Mouse (Mus musculus) liver, embryonic 16.5 days (tissue): ENCODE measurements around the gene Myo3b. TPM values are rescaled to one million over a fixed set of nuclear protein-coding genes. Genes with fewer than 3 reads are reported as not detected.

Experiments
- ATAC-seq: fragments of 200-750 bp; cut with Nextera tagmentation; 2 replicates; pipeline ENCODE4 v1.8.0; 2017; ENCODE audit warnings: low read depth, mild to moderate bottlenecking, moderate number of reproducible peaks, moderate library complexity
- H3K27ac ChIP-seq: fragments of 300-500 bp; sonication (generic); 2 replicates; pipeline ENCODE4 v1.5.1; 2014; ENCODE audit warnings: mild to moderate bottlenecking, low read length
- H3K27me3 ChIP-seq: fragments of 300-500 bp; sonication (generic); 2 replicates; pipeline ENCODE4 v1.6.1; 2014; ENCODE audit warnings: low read depth, low read length, mixed read lengths; ENCODE audit not compliant: control insufficient read depth, insufficient read depth
- H3K36me3 ChIP-seq: fragments of 300-500 bp; sonication (generic); 2 replicates; pipeline ENCODE4 v1.6.1; 2014; ENCODE audit warnings: mild to moderate bottlenecking; ENCODE audit not compliant: control insufficient read depth, insufficient read depth
- H3K4me1 ChIP-seq: fragments of 300-500 bp; sonication (generic); 2 replicates; pipeline ENCODE4 v1.6.1; 2014; ENCODE audit warnings: low read depth, low read length, mixed read lengths; ENCODE audit not compliant: control insufficient read depth
- H3K4me2 ChIP-seq: fragments of 300-500 bp; sonication (generic); 2 replicates; pipeline ENCODE4 v1.6.1; 2014; ENCODE audit warnings: low read depth, low read length, mixed read lengths
- H3K4me3 ChIP-seq: fragments of 300-500 bp; sonication (generic); 2 replicates; pipeline ENCODE4 v1.5.1; 2014; ENCODE audit warnings: low read depth, mild to moderate bottlenecking, low read length
- H3K9ac ChIP-seq: fragments of 300-500 bp; sonication (generic); 2 replicates; pipeline ENCODE4 v1.6.1; 2014; ENCODE audit warnings: low read depth, low read length
- H3K9me3 ChIP-seq: fragments of 300-500 bp; sonication (generic); replicated peaks from 2 replicates; pipeline ENCODE4 v1.6.1; 2016; ENCODE audit warnings: low read length; ENCODE audit not compliant: control insufficient read depth
- WGBS: fragments of 180-500 bp; shearing (Covaris S2); extraction: QIAGEN DNeasy Blood & Tissue Kit; methylation state at CpG from one replicate; pipeline ENCODE4 v1.1.7; 2014; ENCODE audit not compliant: insufficient replicate concordance; 5-methylcytosine and 5-hydroxymethylcytosine counted together
- polyA plus RNA-seq: library from polyadenylated mRNA; unstranded; fragments of >200 nt; fragmentation: Nextera tagmentation; extraction: Ambion mirVana; gene quantifications from 2 replicates; pipeline ENCODE4 v1.2.1, GENCODE M21; 2015

Myo3b gene
- polyA plus RNA-seq, 1 experiment from 2014 or later: not detected

- H3K4me2 ChIP-seq: no peak overlapping the region
- no peak overlapping the region for H3K9ac ChIP-seq
- peaks cover under 1% of the 10 kb centered on the region; the same call in 1 of the 2 replicates for H3K27me3 ChIP-seq
- H3K4me3 ChIP-seq: no peak overlapping the region
- H3K27ac ChIP-seq: no peak overlapping the region
- H3K9me3 ChIP-seq: no peaks in the 10 kb centered on the region
- H3K36me3 ChIP-seq: no peaks in the 10 kb centered on the region
- WGBS: 55% methylated on average over 4 of the region's 4 CpGs
- H3K4me1 ChIP-seq: no peaks in the 10 kb centered on the region
- no peak for ATAC-seq
These were observed 94.4 kb downstream of the Myo3b start for GRCm38 (mm10) chr2:70133281-70133680.

- Histone ChIP-seq H3K4me3 (no peak overlapping the region), H3K27me3 (no peaks in the 10 kb centered on the region), H3K4me1 (no peaks in the 10 kb centered on the region), H3K36me3 (no peaks in the 10 kb centered on the region), H3K4me2 (no peak overlapping the region), H3K9me3 (no peaks in the 10 kb centered on the region), H3K9ac (no peak overlapping the region), H3K27ac (no peak overlapping the region)
- WGBS: 69% methylated on average over 4 of the region's 4 CpGs
- ATAC-seq: no peak
These were observed 98.5 kb downstream of the Myo3b start for GRCm38 (mm10) chr2:70137226-70137998.

GRCm38 (mm10) chr2:70143543-70144188 is 104.7 kb downstream of the Myo3b start:
- Histone ChIP-seq H3K27me3 (no peaks in the 10 kb centered on the region), H3K27ac (no peak overlapping the region), H3K4me2 (no peak overlapping the region), H3K9ac (no peak overlapping the region), H3K4me3 (no peak overlapping the region), H3K4me1 (no peaks in the 10 kb centered on the region), H3K36me3 (no peaks in the 10 kb centered on the region), H3K9me3 (no peaks in the 10 kb centered on the region)
- WGBS: 75% methylated on average over 4 of the region's 4 CpGs
- no peak for ATAC-seq

GRCm38 (mm10) chr2:70146993-70147581 is 108.2 kb downstream of the Myo3b start:
- 42% methylated on average over 12 of the region's 12 CpGs for WGBS
- ATAC-seq: no peak
- Histone ChIP-seq H3K27me3 (no peaks in the 10 kb centered on the region), H3K9me3 (no peaks in the 10 kb centered on the region), H3K4me3 (no peak overlapping the region), H3K27ac (no peak overlapping the region), H3K4me1 (no peaks in the 10 kb centered on the region), H3K36me3 (no peaks in the 10 kb centered on the region), H3K9ac (no peak overlapping the region), H3K4me2 (no peak overlapping the region)

GRCm38 (mm10) chr2:70148821-70149510 is 110.0 kb downstream of the Myo3b start:
- H3K36me3 ChIP-seq: no peaks in the 10 kb centered on the region
- H3K4me1 ChIP-seq: no peaks in the 10 kb centered on the region
- H3K27me3 ChIP-seq: no peaks in the 10 kb centered on the region
- no peak for ATAC-seq
- H3K4me2 ChIP-seq: no peak overlapping the region
- WGBS: 67% methylated on average over 13 of the region's 13 CpGs
- no peak overlapping the region for H3K4me3 ChIP-seq
- H3K27ac ChIP-seq: no peak overlapping the region
- no peaks in the 10 kb centered on the region for H3K9me3 ChIP-seq
- H3K9ac ChIP-seq: no peak overlapping the region

- H3K27ac ChIP-seq: no peak overlapping the region
- H3K9ac ChIP-seq: no peak overlapping the region
- 63% methylated on average over 6 of the region's 6 CpGs for WGBS
- ATAC-seq: no peak
- H3K4me2 ChIP-seq: no peak overlapping the region
- no peaks in the 10 kb centered on the region for H3K4me1 ChIP-seq
- no peaks in the 10 kb centered on the region for H3K9me3 ChIP-seq
- no peaks in the 10 kb centered on the region for H3K27me3 ChIP-seq
- no peak overlapping the region for H3K4me3 ChIP-seq
- H3K36me3 ChIP-seq: no peaks in the 10 kb centered on the region
These were observed 111.6 kb downstream of the Myo3b start for GRCm38 (mm10) chr2:70150399-70151035.

GRCm38 (mm10) chr2:70151930-70152329 is 113.0 kb downstream of the Myo3b start:
- Histone ChIP-seq H3K4me2 (no peak overlapping the region), H3K4me1 (no peaks in the 10 kb centered on the region), H3K4me3 (no peak overlapping the region), H3K36me3 (no peaks in the 10 kb centered on the region), H3K9me3 (no peaks in the 10 kb centered on the region), H3K27ac (no peak overlapping the region), H3K9ac (no peak overlapping the region), H3K27me3 (no peaks in the 10 kb centered on the region)
- ATAC-seq: no peak
- 60% methylated on average over 3 of the region's 3 CpGs for WGBS

GRCm38 (mm10) chr2:70155226-70155836 is 116.4 kb downstream of the Myo3b start:
- WGBS: 67% methylated on average over 8 of the region's 8 CpGs
- Histone ChIP-seq H3K4me2 (no peak overlapping the region), H3K4me3 (no peak overlapping the region), H3K36me3 (no peaks in the 10 kb centered on the region), H3K9ac (no peak overlapping the region), H3K9me3 (no peaks in the 10 kb centered on the region), H3K27ac (no peak overlapping the region), H3K4me1 (no peaks in the 10 kb centered on the region), H3K27me3 (no peaks in the 10 kb centered on the region)
- no peak for ATAC-seq
